Mouse (Mus musculus) spleen, adult 2 months (tissue): ENCODE measurements around the gene Hmgcs1.
"Not testable (repeated sequence)": the region's sequence is repeated elsewhere in the genome, so short reads cannot be mapped to it uniquely, and the experiment has no call there.

Experiments used
- CTCF ChIP-seq: fragments of 200-500 bp; IDR thresholded peaks from 2 replicates; pipeline ENCODE4 v1.5.1; 2011; ENCODE audit warnings: mild to moderate bottlenecking, inconsistent platforms; ENCODE audit not compliant: insufficient read depth, insufficient read length, insufficient replicate concordance; ENCODE audit errors: extremely low read depth
- POLR2A ChIP-seq: fragments of 200-500 bp; IDR thresholded peaks from 2 replicates; pipeline ENCODE4 v1.6.1; 2011; ENCODE audit warnings: low read depth, low read length, inconsistent platforms

DNA sequence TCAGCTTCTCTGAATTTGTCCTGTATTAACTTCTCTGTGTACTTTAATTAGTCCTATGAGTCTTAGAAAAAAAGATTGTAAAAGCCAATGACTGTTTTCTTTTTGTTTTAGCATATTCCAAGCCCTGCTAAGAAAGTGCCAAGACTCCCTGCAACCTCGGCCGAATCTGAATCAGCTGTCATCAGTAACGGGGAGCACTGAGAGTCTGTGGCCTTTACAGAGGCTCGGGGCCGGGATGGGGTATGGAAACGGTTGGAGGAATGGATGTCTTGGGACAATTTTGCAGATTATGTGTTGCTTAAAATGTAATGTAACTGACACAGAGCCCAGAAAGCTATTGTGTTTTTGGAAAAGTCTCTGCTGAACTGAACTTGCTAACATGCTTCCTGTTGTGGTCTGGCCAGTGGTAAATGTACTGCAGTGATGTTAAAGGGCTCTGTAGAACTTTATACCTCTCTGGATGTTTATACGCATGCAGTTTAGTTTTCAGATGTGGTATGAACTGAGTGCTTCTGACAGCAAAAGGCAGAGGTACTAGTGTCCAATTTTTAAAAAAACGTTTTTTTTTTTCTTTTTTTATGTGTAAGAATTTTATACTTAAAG, 16.2 kb downstream of the Hmgcs1 start:
- TF ChIP-seq POLR2A, CTCF: not testable (repeated sequence)
